Mouse (Mus musculus): Measurements from ENCODE around the gene Tns4.

Tns4 gene

GRCm38 (mm10) chr11:99026899-99027440 lies 62.1 kb downstream of the Tns4 start:
- TF ChIP-seq GATA4 (IDR thresholded peaks at IDR 0.05; ENCODE audit: insufficient replicate concordance, low read length): no peak

GRCm38 (mm10) chr11:99025878-99026277 lies 63.2 kb downstream of the Tns4 start:
- no peak for TF ChIP-seq GATA4 (IDR thresholded peaks at IDR 0.05; ENCODE audit: insufficient replicate concordance, low read length)

GRCm38 (mm10) chr11:99024468-99025134 lies 64.5 kb downstream of the Tns4 start:
- TF ChIP-seq GATA4 (IDR thresholded peaks at IDR 0.05; ENCODE audit: insufficient replicate concordance, low read length): no peak

- TF ChIP-seq GATA4 (IDR thresholded peaks at IDR 0.05; ENCODE audit: insufficient replicate concordance, low read length): peak; percentile 80; the same call in 1 of the 2 replicates
Observed at GRCm38 (mm10) chr11:99023500-99024467, 65.3 kb downstream of the Tns4 start, which contains the start of gene Top2a. Gene Top2a, minus strand, starts transcription at chr11:99024189.

GRCm38 (mm10) chr11:99023094-99023493 lies 66.0 kb downstream of the Tns4 start:
- TF ChIP-seq GATA4 (IDR thresholded peaks at IDR 0.05; ENCODE audit: insufficient replicate concordance, low read length): no peak

GRCm38 (mm10) chr11:99022384-99022933 lies 66.6 kb downstream of the Tns4 start:
- TF ChIP-seq GATA4 (IDR thresholded peaks at IDR 0.05; ENCODE audit: insufficient replicate concordance, low read length): no peak

- no peak for TF ChIP-seq GATA4 (IDR thresholded peaks at IDR 0.05; ENCODE audit: insufficient replicate concordance, low read length)
Observed at GRCm38 (mm10) chr11:99019844-99020243, 69.3 kb downstream of the Tns4 start.

All from liver, adult (tissue).